Mouse (Mus musculus): Measurements from ENCODE around the gene Rpl22.

The Rpl22 gene

GRCm38 (mm10) chr4:152325574-152326411 lies at the start of gene Rpl22:
Gene Rpl22, plus strand, starts transcription at chr4:152325742.
- peak; percentile 95 for DNase-seq (ENCODE audit: low read depth)

DNA sequence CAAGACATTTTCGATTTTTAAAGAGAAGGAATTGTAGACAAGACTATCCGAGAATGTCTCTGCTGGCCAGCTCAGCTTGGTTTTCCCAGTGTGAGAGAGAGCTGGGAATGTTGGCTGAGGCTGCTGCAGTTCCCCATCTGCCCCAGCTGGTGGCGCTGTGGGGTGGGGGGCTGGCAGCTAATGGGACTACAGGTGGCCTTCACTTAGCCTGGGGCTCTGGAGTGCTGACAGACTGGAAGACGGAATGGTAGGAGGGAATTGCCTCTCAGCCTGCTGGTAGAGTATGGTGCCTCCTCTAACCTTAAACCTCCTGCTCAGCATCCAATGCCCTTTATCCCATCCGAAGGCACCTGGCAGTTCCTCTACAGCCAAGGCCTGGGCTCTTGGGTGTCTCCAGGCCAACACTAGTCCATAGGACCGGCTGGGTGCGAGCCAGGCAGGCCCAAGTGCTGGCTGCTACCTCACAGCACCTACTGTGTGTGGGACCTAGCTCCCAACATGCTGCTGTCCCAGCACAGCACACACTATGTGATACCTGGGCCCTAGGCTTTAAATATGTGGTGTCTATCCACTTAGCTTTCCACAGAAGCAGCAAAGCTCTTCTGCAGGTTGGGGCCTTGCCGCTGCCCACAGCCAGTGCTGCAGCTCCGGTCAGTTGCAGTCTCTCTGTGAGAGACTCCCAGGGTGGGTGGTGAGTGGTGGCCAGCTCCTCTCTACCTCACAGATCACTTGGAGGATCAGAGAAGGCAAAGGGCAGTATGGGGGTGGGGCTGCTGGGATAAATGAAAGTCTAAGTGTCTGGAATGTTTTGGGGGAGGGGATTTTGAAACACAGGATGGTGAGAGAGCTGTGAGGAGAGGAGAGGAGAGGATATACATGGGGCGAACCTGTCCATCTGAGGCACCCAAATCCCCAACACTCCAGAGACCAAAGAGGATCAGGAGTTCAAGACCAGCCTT lies 48.9 kb upstream of the Rpl22 start:
- DNase-seq (ENCODE audit: low read depth) = peak; percentile 43

DNA sequence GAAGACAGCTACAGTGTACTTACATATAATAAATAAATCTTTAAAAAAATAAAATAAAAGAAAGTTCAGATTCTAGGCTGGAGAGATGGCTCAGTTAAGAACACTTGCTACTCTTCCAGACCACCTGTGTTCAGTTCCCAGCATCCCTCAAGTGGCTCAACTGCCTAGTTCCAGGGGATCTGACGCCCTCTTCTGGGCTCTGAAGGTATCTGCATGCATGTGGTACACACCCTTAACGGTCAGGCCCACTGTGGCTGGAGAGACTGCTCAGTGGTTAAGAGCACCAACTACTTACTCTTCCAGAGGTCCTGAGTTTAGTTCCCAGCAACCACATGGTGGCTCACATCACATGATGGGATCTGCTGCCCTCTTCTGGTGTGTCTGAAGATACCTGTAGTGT lies 47.6 kb upstream of the Rpl22 start:
- no peak for DNase-seq (ENCODE audit: low read depth)

DNA sequence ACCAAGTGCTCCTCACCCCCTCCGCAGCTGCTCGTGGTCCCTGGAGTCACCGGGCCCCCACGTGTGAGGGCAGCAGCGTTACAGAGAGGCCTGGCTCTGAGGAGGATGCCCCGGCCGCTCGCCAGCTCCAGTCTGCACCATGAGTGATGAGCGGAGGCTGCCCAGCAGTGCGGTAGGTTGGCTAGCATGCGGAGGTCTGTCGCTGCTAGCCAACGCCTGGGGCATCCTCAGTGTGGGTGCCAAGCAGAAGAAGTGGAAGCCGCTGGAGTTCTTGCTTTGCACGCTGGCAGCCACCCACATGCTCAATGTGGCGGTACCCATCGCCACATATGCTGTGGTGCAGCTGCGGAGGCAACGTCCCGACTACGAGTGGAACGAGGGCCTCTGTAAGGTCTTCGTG lies 46.6 kb upstream of the Rpl22 start:
- no peak for DNase-seq (ENCODE audit: low read depth)

DNA sequence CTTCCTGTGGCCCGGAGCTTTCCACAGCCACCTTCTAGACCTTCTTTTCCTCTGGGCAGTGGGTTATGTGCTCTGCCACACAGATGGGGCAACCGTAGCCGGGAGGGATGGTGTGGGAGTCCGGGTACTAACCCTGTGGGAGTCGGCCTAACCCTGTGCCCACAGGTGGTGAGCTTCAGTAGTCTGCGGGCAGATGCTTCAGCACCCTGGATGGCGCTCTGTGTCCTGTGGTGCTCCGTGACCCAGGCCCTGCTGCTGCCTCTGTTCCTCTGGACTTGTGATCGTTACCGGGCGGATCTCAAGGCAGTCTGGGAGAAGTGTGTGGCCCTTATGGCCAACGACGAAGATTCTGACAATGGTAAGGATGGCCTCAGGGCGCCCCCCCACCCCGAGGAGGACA lies 43.9 kb upstream of the Rpl22 start:
- no peak for DNase-seq (ENCODE audit: low read depth)

DNA sequence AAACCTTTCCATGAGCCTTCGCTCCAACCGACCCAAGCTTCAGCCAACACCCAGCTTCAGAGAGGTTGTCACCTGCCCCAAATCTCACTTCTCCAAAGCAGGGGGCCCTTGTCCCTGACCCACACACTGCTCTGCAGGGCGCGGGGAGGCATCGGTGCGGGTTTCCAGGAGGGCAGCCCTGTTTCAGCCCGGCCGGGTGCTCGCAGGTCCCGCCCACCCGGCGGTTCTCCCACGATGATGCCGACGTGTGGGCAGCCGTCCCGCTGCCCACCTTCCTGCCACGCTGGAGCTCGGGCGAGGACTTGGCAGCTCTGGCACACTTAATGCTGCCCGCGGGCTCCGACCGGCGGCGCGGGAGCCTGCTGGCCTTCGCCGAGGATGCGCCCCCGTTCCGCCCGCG lies 42.8 kb upstream of the Rpl22 start:
- DNase-seq (ENCODE audit: low read depth) = no peak

GRCm38 (mm10) chr4:152283186-152283950 lies 42.2 kb upstream of the Rpl22 start:
- DNase-seq (ENCODE audit: low read depth) = no peak

GRCm38 (mm10) chr4:152285505-152285904 lies 40.0 kb upstream of the Rpl22 start:
- DNase-seq (ENCODE audit: low read depth) = peak; percentile 79

DNA sequence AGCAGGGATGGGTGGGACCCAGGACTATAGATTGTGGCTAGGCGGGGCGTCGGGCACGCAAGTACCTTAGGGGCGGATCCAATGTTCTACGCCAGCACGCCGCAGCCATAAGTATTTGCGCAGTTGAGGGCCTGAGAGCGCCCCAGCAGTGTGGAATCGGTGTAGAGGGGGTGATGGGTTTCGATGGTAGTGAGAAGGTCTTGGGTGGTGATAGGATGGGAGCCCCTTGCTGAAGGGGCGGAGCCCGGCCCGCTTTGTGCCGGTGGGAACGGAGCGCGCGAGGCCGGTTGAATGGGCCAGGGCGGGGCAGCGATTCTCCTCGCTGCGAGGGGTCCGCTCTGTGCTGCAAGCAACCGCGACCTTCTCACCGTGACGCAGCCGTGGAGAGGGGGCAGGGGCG lies 39.4 kb upstream of the Rpl22 start:
- DNase-seq (ENCODE audit: low read depth) = no peak

DNA sequence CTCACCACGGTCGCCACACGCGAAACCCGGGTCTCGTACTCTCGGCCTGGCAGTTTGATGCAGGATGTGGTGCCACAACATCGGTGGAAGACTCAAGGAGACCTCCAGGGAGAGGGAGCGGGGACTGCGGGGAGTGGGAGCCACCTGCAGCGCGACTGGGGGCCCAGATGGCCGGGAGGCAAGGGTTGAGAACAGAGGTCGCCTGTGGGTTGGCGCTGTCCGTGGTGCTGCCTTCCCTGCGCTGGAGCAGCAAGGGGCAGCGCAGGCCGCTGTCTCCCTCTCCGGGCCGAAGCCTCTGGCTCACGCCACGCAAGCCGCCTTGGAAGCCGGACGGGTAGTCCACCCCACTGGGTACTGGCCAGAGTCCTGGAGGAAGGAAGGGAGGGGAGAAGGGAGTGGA lies 38.7 kb upstream of the Rpl22 start:
- peak; percentile 62 for DNase-seq (ENCODE audit: low read depth)

GRCm38 (mm10) chr4:152287317-152288120 lies 38.0 kb upstream of the Rpl22 start:
- DNase-seq (ENCODE audit: low read depth) = no peak

- DNase-seq (ENCODE audit: low read depth) = no peak
These were observed 37.1 kb upstream of the Rpl22 start for GRCm38 (mm10) chr4:152288398-152288945.

DNA sequence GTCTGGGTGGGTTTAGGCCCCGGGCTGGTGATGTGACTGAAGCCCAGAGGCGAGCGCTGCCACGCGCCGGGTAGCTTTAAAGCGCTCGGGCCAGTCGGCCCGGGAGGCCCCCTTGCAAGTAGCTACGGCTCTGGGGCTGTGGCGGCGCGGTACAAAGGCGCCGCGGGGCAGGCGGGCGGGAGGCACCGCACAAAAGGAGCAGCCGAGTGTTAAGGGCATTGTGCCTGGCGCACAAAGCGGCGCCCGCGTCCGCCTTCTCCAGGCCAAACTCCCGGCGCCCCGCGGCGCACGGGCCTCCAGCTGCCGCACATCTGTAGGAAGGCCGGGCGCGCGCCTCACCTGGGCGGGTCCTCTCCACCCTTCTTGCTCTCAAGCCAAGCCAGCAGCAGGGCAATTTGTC lies 35.2 kb upstream of the Rpl22 start:
- no peak for DNase-seq (ENCODE audit: low read depth)

GRCm38 (mm10) chr4:152290991-152291390 lies 34.6 kb upstream of the Rpl22 start:
- no peak for DNase-seq (ENCODE audit: low read depth)

GRCm38 (mm10) chr4:152291562-152291961 lies 34.0 kb upstream of the Rpl22 start, which contains the start of gene Hes3:
Gene Hes3, minus strand, starts transcription at chr4:152291662.
- DNase-seq (ENCODE audit: low read depth) = no peak

GRCm38 (mm10) chr4:152292102-152292765 lies 33.3 kb upstream of the Rpl22 start:
- DNase-seq (ENCODE audit: low read depth) = peak; percentile 61

DNA sequence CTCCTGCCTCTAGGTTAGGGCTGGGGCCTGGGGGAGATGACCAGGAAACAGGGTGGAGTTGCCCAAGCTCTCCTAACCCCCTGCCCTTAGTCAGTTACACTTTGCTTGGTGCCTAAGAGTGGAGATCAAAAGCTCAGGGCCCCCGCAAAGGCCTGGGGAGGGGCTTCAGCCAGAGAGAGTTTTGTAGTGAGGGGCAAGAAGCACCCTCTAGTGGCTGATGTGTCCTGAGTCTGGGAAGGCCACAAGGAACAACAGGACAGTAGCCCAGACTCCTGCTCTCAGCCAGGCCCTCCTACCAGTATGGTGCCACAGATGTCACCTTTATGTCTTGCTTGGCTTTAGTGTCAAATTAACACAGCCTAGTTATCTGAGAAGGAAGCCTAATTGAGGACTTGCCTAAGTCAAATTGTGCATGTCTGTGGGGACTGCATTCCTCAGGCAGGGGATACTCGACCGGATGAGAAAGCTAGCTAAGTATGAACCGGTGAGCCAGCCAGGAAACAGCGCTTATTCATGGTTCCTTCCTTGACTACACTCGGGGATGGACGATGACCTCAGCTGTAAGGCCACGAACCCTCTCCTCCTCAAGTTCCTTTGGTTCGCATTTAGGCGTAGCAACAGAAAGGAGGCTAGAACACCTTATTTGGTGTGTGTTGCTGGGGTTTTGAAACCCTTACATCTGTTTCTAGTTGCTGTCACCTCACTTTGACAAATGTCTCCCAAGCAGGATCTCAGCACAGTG lies 31.2 kb upstream of the Rpl22 start:
- DNase-seq (ENCODE audit: low read depth) = peak; percentile 47

- peak; percentile 52 for DNase-seq (ENCODE audit: low read depth)
These were observed 29.6 kb upstream of the Rpl22 start for GRCm38 (mm10) chr4:152295916-152296315.

GRCm38 (mm10) chr4:152296371-152296770 lies 29.2 kb upstream of the Rpl22 start:
- no peak for DNase-seq (ENCODE audit: low read depth)

Measured in NIH3T3 (cell line).